Mouse (Mus musculus): Measurements from ENCODE around the gene Hydin. TPM values are rescaled to one million over a fixed set of nuclear protein-coding genes. Genes with fewer than 3 reads are reported as not detected.

Gene Hydin
- total RNA-seq, 2 experiments from 2014 or later = 0.11 TPM; not detected in 1

Other genes starting within 250 kb of the Hydin start
- gene Chst4, start 227.2 kb upstream of the Hydin start, total RNA-seq (2015) = not detected in 2 replicates
- gene Chst4, start 227.2 kb upstream of the Hydin start, total RNA-seq (2017) = not detected in 2 replicates
- gene Zfp612, start 187.2 kb upstream of the Hydin start, total RNA-seq (2015) = not detected in 2 replicates
- gene Zfp612, start 187.2 kb upstream of the Hydin start, total RNA-seq (2017) = not detected in 2 replicates
- gene Gm21964, start 165.8 kb upstream of the Hydin start, total RNA-seq (2015) = not detected in 2 replicates
- gene Gm21964, start 165.8 kb upstream of the Hydin start, total RNA-seq (2017) = not detected in 2 replicates
- gene Gm17720, start 164.2 kb upstream of the Hydin start, total RNA-seq (2015) = not detected in 2 replicates
- not detected in 2 replicates for gene Gm17720, start 164.2 kb upstream of the Hydin start, total RNA-seq (2017)
- gene Calb2, start 98.8 kb upstream of the Hydin start, total RNA-seq (2015) = not detected in 2 replicates
- gene Calb2, start 98.8 kb upstream of the Hydin start, total RNA-seq (2017) = not detected in 2 replicates
- gene Cmtr2, start 51.3 kb upstream of the Hydin start, total RNA-seq (2015) = 3.4 and 6.0 TPM in 2 replicates
- gene Cmtr2, start 51.3 kb upstream of the Hydin start, total RNA-seq (2017) = 3.3 and 4.4 TPM in 2 replicates

Data from megakaryocyte, adult 5-6 weeks (primary cell).